In the genomic region with DNA sequence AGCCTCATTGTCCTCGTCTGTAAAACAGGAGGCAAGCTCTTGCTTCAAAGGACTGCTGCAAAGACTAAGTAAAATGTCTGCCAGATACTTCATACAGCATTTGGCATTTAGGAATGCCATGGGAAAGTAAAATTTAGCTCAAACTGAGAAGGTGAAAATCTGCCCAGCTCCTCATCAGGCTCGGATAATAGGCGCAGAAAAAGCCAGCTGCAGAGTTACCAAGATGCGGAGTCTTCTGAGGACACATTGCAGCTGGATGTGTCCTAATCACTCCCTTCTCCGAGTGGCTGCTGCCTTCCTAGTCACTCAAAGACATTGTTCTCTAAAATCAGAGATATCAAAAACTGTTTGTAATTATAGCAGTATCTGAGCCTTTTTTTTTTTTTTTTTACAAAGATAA, we compare ENCODE assay signal across 13 mouse cellular contexts.
"Had no signal": no experiment of that assay in that cellular context is flagged by ENCODE, and none has a peak within 500 bp of the region (broad histone marks: within the 10 kb centered on the region; RNA-seq: fewer than 3 reads in every experiment).

No protein-coding gene starts in this region.

- H3K4me2 ChIP-seq: limb, embryonic 13.5 days; midbrain, embryonic 12.5 days; neural tube, embryonic 13.5 days had no signal

- H3K27ac ChIP-seq: kidney, postnatal 0 days; limb, embryonic 13.5 days; liver, embryonic 14.5 days; midbrain, embryonic 12.5 days; neural tube, embryonic 13.5 days; stomach, postnatal 0 days had no signal

- H3K27me3 ChIP-seq: neural tube, embryonic 13.5 days had no signal

- H3K9ac ChIP-seq: limb, embryonic 13.5 days; liver, embryonic 14.5 days; midbrain, embryonic 12.5 days; neural tube, embryonic 13.5 days had no signal

- H3K9me3 ChIP-seq: limb, embryonic 13.5 days; midbrain, embryonic 12.5 days; neural tube, embryonic 13.5 days had no signal

- DNase-seq: kidney, adult 8-10 months; kidney, postnatal 36 days; left cerebral cortex, postnatal 4 days; lung, adult 18-20 months; right cerebral cortex, postnatal 14 days; thymus, postnatal 36 days had no signal

- H3K36me3 ChIP-seq: limb, embryonic 13.5 days; midbrain, embryonic 12.5 days; neural tube, embryonic 13.5 days had no signal

- ATAC-seq: midbrain, embryonic 16.5 days had no signal

- H3K4me3 ChIP-seq: limb, embryonic 13.5 days; midbrain, embryonic 12.5 days; neural tube, embryonic 13.5 days had no signal
